Mouse (Mus musculus): ENCODE data around the gene Smtnl1. TPM values are rescaled to one million over a fixed set of nuclear protein-coding genes. Genes with fewer than 3 reads are reported as not detected.

Gene Smtnl1
- not detected in 2 replicates for polyA plus RNA-seq (2014; fragmentation: Nextera tagmentation; extraction: Ambion mirVana)

DNA sequence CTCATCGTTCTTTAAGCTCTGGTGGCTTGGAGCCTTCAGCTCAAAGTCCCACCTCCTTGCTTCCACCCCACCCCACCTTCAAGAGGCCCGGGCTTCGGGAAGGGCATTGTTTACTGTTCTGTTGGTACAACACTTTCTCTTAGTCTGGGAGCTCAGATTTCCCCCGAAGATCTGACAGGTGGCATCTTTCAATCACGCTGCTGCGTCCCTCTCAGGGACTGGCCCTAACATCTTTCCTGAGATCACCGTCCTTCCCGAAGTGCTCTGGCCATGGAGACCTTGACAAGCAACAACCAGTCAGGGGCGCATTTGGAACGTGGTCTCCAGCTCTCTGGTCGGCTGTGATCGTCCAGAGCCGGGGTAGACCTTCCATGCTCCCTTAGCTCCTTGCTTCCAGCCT is at the start of gene Smtnl1:
Gene Smtnl1 (minus strand): TSS at position 101 of the 400 bp plus-strand sequence.
- DNase-seq, result no peak
- no peaks in the 10 kb centered on the region for H3K36me3 ChIP-seq (ENCODE audit: control insufficient read depth, insufficient read depth, low read length)
- peaks cover 1% of the 10 kb centered on the region for H3K4me1 ChIP-seq (ENCODE audit: control insufficient read depth, insufficient read depth, low read length)
- no peak for ATAC-seq (ENCODE audit: low FRiP score, low TSS enrichment)
- 69% methylated on average over 13 of the region's 13 CpGs for WGBS
- no peak within 1 kb of the TSS for H3K9ac ChIP-seq (replicated peaks; ENCODE audit: low read length)
- no peak within 1 kb of the TSS for H3K4me2 ChIP-seq (ENCODE audit: low read length)
- H3K4me3 ChIP-seq (replicated peaks; ENCODE audit: low read depth, low read length), result no peak within 1 kb of the TSS
- H3K27me3 ChIP-seq (ENCODE audit: control insufficient read depth, insufficient read depth, low read length), result peaks cover 4% of the 10 kb centered on the region; the same call in 1 of the 2 replicates
- no peak within 1 kb of the TSS for H3K27ac ChIP-seq (replicated peaks; ENCODE audit: low read depth, low read length)
- H3K9me3 ChIP-seq (ENCODE audit: control insufficient read depth, low read length), result no peaks in the 10 kb centered on the region

DNA sequence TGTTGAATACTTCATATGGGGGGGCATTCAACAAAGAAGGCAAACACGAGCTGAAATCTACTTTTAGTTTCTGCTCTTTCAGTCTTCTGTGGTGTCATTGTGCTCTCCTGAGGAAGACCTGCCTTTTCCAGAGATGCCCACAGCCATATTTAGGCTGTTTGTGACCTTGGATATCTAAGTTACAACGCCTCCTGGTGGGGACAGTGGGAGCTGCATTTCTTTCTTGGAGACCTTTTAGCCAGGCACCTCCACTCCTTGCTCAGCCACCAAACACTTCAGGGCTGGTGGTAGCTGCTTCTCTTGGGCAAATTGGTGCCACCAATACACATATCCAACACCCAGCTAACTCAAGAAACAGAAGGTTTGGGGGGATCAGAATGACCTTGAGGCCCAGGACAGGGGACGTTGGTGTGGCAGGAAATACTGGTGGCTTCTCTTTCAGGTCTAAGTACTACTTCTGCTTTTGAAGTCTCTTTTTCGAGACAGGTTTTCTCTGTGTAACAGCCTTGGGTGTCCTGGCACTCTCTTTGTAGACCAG is 48.2 kb upstream of the Smtnl1 start:
- H3K9me3 ChIP-seq (ENCODE audit: control insufficient read depth, low read length), result no peaks in the 10 kb centered on the region
- no peak for ATAC-seq (ENCODE audit: low FRiP score, low TSS enrichment)
- H3K4me2 ChIP-seq (ENCODE audit: low read length), result no peak overlapping the region
- DNase-seq, result no peak
- peaks cover 12% of the 10 kb centered on the region; the same call in 1 of the 2 replicates for H3K4me1 ChIP-seq (ENCODE audit: control insufficient read depth, insufficient read depth, low read length)
- no peaks in the 10 kb centered on the region for H3K36me3 ChIP-seq (ENCODE audit: control insufficient read depth, insufficient read depth, low read length)
- no peak overlapping the region for H3K27ac ChIP-seq (replicated peaks; ENCODE audit: low read depth, low read length)
- WGBS, result 70% methylated on average over 4 of the region's 4 CpGs
- no peak overlapping the region for H3K9ac ChIP-seq (replicated peaks; ENCODE audit: low read length)
- no peak overlapping the region for H3K4me3 ChIP-seq (replicated peaks; ENCODE audit: low read depth, low read length)
- H3K27me3 ChIP-seq (ENCODE audit: control insufficient read depth, insufficient read depth, low read length), result peaks cover 61% of the 10 kb centered on the region

DNA sequence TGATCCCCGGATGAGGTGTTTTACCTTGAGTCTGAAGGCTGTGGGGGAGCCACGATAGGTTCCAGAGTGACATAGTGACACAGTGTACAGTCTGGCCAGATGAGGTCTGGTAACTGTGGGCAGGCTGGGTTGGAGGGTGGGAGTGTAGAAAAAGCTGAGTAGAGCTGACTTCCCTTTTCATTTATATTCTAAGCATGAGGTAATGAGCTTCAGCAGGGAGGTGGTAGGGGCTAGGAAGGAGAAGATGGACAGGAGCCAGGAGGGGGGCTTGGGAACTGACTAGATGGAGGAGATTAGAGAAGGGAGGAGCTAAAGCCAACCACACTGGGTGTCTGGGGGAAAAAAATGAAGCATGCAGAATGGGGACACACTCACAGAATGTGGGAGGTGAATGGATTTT is 46.5 kb upstream of the Smtnl1 start:
- Histone ChIP-seq H3K4me2 (ENCODE audit: low read length) (no peak overlapping the region), H3K4me1 (ENCODE audit: control insufficient read depth, insufficient read depth, low read length) (peaks cover 12% of the 10 kb centered on the region; the same call in 1 of the 2 replicates), H3K36me3 (ENCODE audit: control insufficient read depth, insufficient read depth, low read length) (no peaks in the 10 kb centered on the region), H3K9ac (replicated peaks; ENCODE audit: low read length) (no peak overlapping the region), H3K4me3 (replicated peaks; ENCODE audit: low read depth, low read length) (no peak overlapping the region), H3K27me3 (ENCODE audit: control insufficient read depth, insufficient read depth, low read length) (peaks cover 50% of the 10 kb centered on the region), H3K9me3 (ENCODE audit: control insufficient read depth, low read length) (no peaks in the 10 kb centered on the region), H3K27ac (replicated peaks; ENCODE audit: low read depth, low read length) (no peak overlapping the region)
- DNase-seq, result no peak
- ATAC-seq (ENCODE audit: low FRiP score, low TSS enrichment), result no peak
- WGBS, result 73% methylated on average over 2 of the region's 2 CpGs

DNA sequence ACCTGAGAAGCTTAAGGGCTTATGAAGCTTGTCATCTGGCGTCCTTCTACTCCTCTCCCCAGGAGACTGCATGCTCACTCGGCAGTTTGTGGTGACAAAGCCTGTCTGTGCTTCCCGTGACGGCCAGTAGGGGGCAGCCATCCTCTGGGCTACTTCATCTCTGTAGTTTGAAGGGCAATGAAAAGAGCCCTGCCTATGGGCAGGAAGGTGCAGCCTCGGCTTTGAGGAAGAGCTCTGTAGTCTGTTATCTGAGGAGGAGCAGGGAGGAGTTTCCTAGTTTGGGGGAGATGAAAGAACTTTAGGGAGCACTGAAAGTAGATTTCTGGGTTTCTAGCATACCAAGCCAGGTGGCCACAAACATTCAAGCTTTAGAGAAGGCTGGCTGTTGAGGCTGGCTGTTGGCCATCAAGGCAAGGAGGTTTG is 46.1 kb upstream of the Smtnl1 start:
- H3K4me1 ChIP-seq (ENCODE audit: control insufficient read depth, insufficient read depth, low read length), result peaks cover 12% of the 10 kb centered on the region; the same call in 1 of the 2 replicates
- H3K27me3 ChIP-seq (ENCODE audit: control insufficient read depth, insufficient read depth, low read length), result peaks cover 46% of the 10 kb centered on the region
- H3K36me3 ChIP-seq (ENCODE audit: control insufficient read depth, insufficient read depth, low read length), result no peaks in the 10 kb centered on the region
- H3K9ac ChIP-seq (replicated peaks; ENCODE audit: low read length), result no peak overlapping the region
- DNase-seq (peak; percentile 58), ATAC-seq (ENCODE audit: low FRiP score, low TSS enrichment) (no peak)
- H3K4me2 ChIP-seq (ENCODE audit: low read length), result no peak overlapping the region
- H3K4me3 ChIP-seq (replicated peaks; ENCODE audit: low read depth, low read length), result no peak overlapping the region
- no peak overlapping the region for H3K27ac ChIP-seq (replicated peaks; ENCODE audit: low read depth, low read length)
- 10% methylated on average over 5 of the region's 5 CpGs for WGBS
- no peaks in the 10 kb centered on the region for H3K9me3 ChIP-seq (ENCODE audit: control insufficient read depth, low read length)

DNA sequence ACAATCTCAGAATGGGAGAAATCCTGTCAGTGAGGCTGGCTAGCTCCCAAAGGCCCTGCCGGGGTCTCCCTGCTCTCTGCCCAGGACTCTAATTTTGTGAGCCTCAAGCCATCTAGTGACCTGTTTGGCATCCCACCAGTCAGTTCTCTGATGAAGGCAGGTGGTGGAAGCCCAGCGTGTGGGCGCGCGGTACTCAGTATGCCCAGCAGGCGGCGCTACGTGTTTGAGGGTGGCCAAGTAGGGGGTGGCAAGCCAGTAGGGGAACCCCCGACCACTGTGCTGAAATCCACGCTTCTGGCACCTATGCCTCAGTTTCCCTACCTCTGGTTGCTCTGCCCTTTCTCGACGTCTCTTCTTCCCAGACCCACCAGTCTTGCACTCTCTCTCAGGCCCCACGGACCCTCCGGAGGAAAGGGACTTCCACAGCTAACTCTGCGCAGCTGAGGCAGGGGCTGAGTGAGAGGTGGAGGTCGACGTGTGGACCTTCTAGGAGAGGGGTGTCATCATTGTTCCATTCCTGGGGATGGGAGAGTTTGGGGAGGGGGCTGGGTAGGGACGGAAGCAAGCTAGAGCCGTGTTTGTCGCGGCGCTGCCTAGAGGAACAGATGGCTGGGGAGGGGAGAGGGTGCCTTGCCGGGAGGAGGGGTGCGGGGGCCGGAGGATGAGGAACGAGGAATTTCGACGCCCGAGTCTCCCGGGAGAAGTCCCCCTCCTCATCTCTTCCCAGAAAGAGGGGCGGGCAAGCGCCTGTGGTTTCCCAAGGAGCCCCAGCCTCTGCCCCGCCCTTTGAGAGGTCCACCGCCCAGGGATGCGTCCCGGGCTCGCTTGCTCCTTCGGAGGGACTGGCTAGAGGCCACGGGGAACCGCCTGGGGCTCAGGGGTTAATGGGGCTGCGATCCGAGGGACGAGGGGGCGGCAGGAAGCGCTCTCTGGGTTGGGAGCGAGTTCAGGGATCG is 43.4 kb upstream of the Smtnl1 start:
- Histone ChIP-seq H3K9ac (replicated peaks; ENCODE audit: low read length) (peak overlapping the region; percentile 36; the same call in 1 of the 2 replicates), H3K27ac (replicated peaks; ENCODE audit: low read depth, low read length) (no peak overlapping the region), H3K36me3 (ENCODE audit: control insufficient read depth, insufficient read depth, low read length) (no peaks in the 10 kb centered on the region), H3K27me3 (ENCODE audit: control insufficient read depth, insufficient read depth, low read length) (peaks cover 19% of the 10 kb centered on the region), H3K4me3 (replicated peaks; ENCODE audit: low read depth, low read length) (peak overlapping the region; percentile 35), H3K4me2 (ENCODE audit: low read length) (peak overlapping the region; percentile 68), H3K9me3 (ENCODE audit: control insufficient read depth, low read length) (no peaks in the 10 kb centered on the region), H3K4me1 (ENCODE audit: control insufficient read depth, insufficient read depth, low read length) (peaks cover 6% of the 10 kb centered on the region; the same call in 1 of the 2 replicates)
- DNase-seq, result peak; percentile 74
- peak; percentile 54 for ATAC-seq (ENCODE audit: low FRiP score, low TSS enrichment)
- 1% methylated on average over 47 of the region's 47 CpGs for WGBS

DNA sequence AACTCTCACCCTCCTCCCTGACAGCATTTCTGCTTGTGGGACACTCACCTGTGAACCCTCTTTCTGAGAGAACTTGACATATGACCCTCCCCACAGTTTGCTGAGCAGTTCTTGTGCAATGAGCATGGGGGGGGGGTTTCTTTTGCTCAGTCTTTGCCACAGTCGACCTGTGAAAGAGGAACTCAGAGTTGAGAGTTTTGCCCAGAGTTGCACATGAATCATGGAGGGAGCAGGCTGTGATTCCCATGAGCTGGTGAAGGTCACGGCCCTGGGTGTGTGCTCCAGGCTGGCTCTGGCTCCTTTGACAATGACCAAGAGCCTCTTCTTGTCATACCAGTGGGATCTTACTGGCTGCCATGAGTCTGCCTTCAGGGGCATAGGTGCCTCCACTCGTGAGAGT is 39.8 kb upstream of the Smtnl1 start:
- no peaks in the 10 kb centered on the region for H3K36me3 ChIP-seq (ENCODE audit: control insufficient read depth, insufficient read depth, low read length)
- H3K4me1 ChIP-seq (ENCODE audit: control insufficient read depth, insufficient read depth, low read length), result peaks cover 6% of the 10 kb centered on the region; the same call in 1 of the 2 replicates
- no peak for ATAC-seq (ENCODE audit: low FRiP score, low TSS enrichment)
- no peak overlapping the region for H3K9ac ChIP-seq (replicated peaks; ENCODE audit: low read length)
- no peak overlapping the region for H3K4me3 ChIP-seq (replicated peaks; ENCODE audit: low read depth, low read length)
- H3K4me2 ChIP-seq (ENCODE audit: low read length), result no peak overlapping the region
- 86% methylated on average over 3 of the region's 3 CpGs for WGBS
- no peak for DNase-seq
- no peak overlapping the region for H3K27ac ChIP-seq (replicated peaks; ENCODE audit: low read depth, low read length)
- H3K9me3 ChIP-seq (ENCODE audit: control insufficient read depth, low read length), result no peaks in the 10 kb centered on the region
- 0 out of 2 replicates have a peak, but pooled peaks cover 14% of the 10 kb centered on the region for H3K27me3 ChIP-seq (ENCODE audit: control insufficient read depth, insufficient read depth, low read length)

DNA sequence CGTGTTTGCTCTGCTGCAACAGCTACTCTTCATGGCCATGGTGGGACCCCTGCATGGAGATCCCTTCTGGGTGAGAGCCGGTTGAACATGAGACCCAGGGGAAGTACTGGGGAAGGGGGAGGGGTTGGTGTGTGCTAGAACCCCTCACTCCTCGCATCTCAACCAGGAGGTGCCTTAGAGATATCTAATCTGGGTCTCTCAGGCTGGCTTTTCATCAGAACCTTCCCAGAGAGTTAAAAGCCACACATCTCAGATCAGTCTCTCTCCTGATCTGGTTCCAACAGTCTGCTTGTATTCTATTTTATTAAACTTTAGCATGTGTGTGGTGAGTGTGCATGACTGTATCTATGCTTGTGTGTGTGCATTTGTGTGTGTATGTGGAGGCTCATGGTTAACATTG is 39.0 kb upstream of the Smtnl1 start:
- WGBS, result 88% methylated on average over 3 of the region's 3 CpGs
- no peaks in the 10 kb centered on the region for H3K36me3 ChIP-seq (ENCODE audit: control insufficient read depth, insufficient read depth, low read length)
- DNase-seq (no peak), ATAC-seq (ENCODE audit: low FRiP score, low TSS enrichment) (no peak)
- no peaks in the 10 kb centered on the region for H3K9me3 ChIP-seq (ENCODE audit: control insufficient read depth, low read length)
- peaks cover 6% of the 10 kb centered on the region; the same call in 1 of the 2 replicates for H3K4me1 ChIP-seq (ENCODE audit: control insufficient read depth, insufficient read depth, low read length)
- H3K9ac ChIP-seq (replicated peaks; ENCODE audit: low read length), result no peak overlapping the region
- no peak overlapping the region for H3K27ac ChIP-seq (replicated peaks; ENCODE audit: low read depth, low read length)
- 0 out of 2 replicates have a peak, but pooled peaks cover 6% of the 10 kb centered on the region for H3K27me3 ChIP-seq (ENCODE audit: control insufficient read depth, insufficient read depth, low read length)
- H3K4me2 ChIP-seq (ENCODE audit: low read length), result no peak overlapping the region
- no peak overlapping the region for H3K4me3 ChIP-seq (replicated peaks; ENCODE audit: low read depth, low read length)

DNA sequence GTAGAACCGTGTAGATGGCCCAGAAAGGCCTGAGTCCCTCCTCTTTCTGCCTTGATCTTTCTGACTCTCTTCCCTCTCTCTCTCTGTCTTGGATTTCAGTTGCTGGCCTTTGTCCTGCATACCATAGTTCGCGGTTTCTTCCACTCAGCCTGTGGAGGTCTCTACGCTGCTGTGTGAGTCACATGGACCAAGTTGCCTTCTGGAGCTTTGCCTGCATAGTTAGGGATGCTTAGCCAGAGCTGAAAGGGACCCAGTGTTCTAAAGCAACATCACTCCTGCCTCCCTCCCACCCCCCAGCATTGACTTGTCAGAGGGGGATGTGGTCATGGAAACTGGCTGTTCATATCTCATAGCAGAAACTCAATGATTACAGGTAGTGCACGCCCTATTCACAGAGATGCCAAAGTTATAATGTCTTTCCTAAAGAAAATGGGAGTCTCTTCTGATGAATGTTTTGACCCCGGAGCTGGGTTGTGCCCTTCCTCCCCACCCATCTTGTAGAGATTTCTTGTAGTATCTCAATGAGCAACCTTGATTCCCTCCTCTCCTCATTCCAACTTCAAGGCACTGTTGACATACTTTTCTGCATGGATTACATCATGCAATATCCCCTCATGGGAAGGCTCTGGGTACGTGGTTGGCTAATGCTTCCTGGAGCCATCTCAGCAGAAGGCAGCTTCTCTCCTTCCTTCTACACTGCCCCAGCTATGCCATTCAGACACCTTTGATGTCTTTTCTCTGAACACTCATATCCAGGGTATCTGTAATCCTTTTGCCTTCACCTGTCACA is 37.7 kb upstream of the Smtnl1 start:
- DNase-seq (no peak), ATAC-seq (ENCODE audit: low FRiP score, low TSS enrichment) (no peak)
- WGBS, result 90% methylated on average over 7 of the region's 7 CpGs
- H3K27me3 ChIP-seq (ENCODE audit: control insufficient read depth, insufficient read depth, low read length), result no peaks in the 10 kb centered on the region
- H3K27ac ChIP-seq (replicated peaks; ENCODE audit: low read depth, low read length), result no peak overlapping the region
- H3K4me3 ChIP-seq (replicated peaks; ENCODE audit: low read depth, low read length), result no peak overlapping the region
- no peaks in the 10 kb centered on the region for H3K9me3 ChIP-seq (ENCODE audit: control insufficient read depth, low read length)
- no peaks in the 10 kb centered on the region for H3K4me1 ChIP-seq (ENCODE audit: control insufficient read depth, insufficient read depth, low read length)
- H3K36me3 ChIP-seq (ENCODE audit: control insufficient read depth, insufficient read depth, low read length), result no peaks in the 10 kb centered on the region
- H3K4me2 ChIP-seq (ENCODE audit: low read length), result no peak overlapping the region
- H3K9ac ChIP-seq (replicated peaks; ENCODE audit: low read length), result no peak overlapping the region
